Mouse (Mus musculus) kidney, embryonic 16.5 days (tissue): ENCODE measurements around the gene Cyb5r3. TPM values are rescaled to one million over a fixed set of nuclear protein-coding genes. Genes with fewer than 3 reads are reported as not detected.

Source experiments
- ATAC-seq: fragments of 200-750 bp; cut with Nextera tagmentation; 2 replicates; pipeline ENCODE4 v1.8.0; 2017; ENCODE audit warnings: moderate TSS enrichment; ENCODE audit not compliant: low FRiP score, low TSS enrichment
- H3K27ac ChIP-seq: fragments of 300-500 bp; sonication (generic); 2 replicates; pipeline ENCODE4 v1.5.1; 2014; ENCODE audit warnings: low read length
- H3K27me3 ChIP-seq: fragments of 300-500 bp; sonication (generic); 2 replicates; pipeline ENCODE4 v1.6.1; 2014; ENCODE audit warnings: low read length, control low read depth, mixed read lengths; ENCODE audit not compliant: insufficient read depth
- H3K36me3 ChIP-seq: fragments of 300-500 bp; sonication (generic); 2 replicates; pipeline ENCODE4 v1.6.1; 2014; ENCODE audit warnings: low read length, control low read depth, mixed read lengths; ENCODE audit not compliant: insufficient read depth
- H3K4me1 ChIP-seq: fragments of 300-500 bp; sonication (generic); 2 replicates; pipeline ENCODE4 v1.6.1; 2014; ENCODE audit warnings: low read length, control low read depth, mixed read lengths; ENCODE audit not compliant: insufficient read depth
- H3K4me2 ChIP-seq: fragments of 300-500 bp; sonication (generic); replicated peaks from 2 replicates; pipeline ENCODE4 v1.6.1; 2014; ENCODE audit warnings: low read depth, low read length
- H3K4me3 ChIP-seq: fragments of 300-500 bp; sonication (generic); 2 replicates; pipeline ENCODE4 v1.5.1; 2014; ENCODE audit warnings: mild to moderate bottlenecking, low read length
- H3K9ac ChIP-seq: fragments of 300-500 bp; sonication (generic); replicated peaks from 2 replicates; pipeline ENCODE4 v1.6.1; 2014; ENCODE audit warnings: low read length
- H3K9me3 ChIP-seq: fragments of 300-500 bp; sonication (generic); 2 replicates; pipeline ENCODE4 v1.6.1; 2016; ENCODE audit warnings: low read length, control low read depth
- WGBS: fragments of 180-500 bp; shearing (Covaris S2); extraction: QIAGEN DNeasy Blood & Tissue Kit; methylation state at CpG from one replicate; pipeline ENCODE4 v1.1.7; 2014; 5-methylcytosine and 5-hydroxymethylcytosine counted together
- polyA plus RNA-seq: library from polyadenylated mRNA; unstranded; fragments of >200 nt; fragmentation: Nextera tagmentation; extraction: Ambion mirVana; gene quantifications from 2 replicates; pipeline ENCODE4 v1.2.1, GENCODE M21; 2015

Gene Cyb5r3
- polyA plus RNA-seq, 1 experiment from 2014 or later = 172 TPM

DNA sequence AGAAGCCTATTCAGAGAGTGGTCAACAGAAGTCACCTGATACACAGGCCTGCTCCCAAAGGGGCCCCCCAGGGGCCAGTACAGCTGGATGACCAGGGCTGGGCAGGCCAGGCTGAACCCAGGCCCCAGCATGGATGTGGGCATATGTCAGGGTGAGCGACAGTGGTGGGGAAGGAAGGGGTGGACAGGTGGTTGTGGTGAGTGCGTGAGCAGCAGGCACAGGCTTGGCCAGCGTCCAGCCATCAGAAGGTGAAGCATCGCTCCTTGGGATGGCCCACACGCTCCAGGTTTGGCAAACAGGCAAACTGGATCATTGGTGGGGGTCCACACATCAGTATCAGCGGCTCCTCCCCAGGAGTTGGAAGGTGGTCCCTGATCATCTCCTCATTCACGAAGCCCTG is 18.1 kb downstream of the Cyb5r3 start:
- H3K27ac ChIP-seq = no peak overlapping the region
- H3K4me3 ChIP-seq = no peak overlapping the region
- H3K9ac ChIP-seq = no peak overlapping the region
- peaks cover 32% of the 10 kb centered on the region for H3K36me3 ChIP-seq
- WGBS = 92% methylated on average over 7 of the region's 7 CpGs
- H3K4me1 ChIP-seq = no peaks in the 10 kb centered on the region
- no peaks in the 10 kb centered on the region for H3K27me3 ChIP-seq
- ATAC-seq = no peak
- H3K9me3 ChIP-seq = no peaks in the 10 kb centered on the region
- no peak overlapping the region for H3K4me2 ChIP-seq

- 86% methylated on average over 4 of the region's 4 CpGs for WGBS
- H3K4me1 ChIP-seq = peaks cover 12% of the 10 kb centered on the region
- H3K27ac ChIP-seq = 0 out of 2 replicates have a peak overlapping the region, but pooled peaks have one; percentile 8
- H3K36me3 ChIP-seq = peaks cover 23% of the 10 kb centered on the region
- no peak overlapping the region for H3K9ac ChIP-seq
- no peaks in the 10 kb centered on the region for H3K9me3 ChIP-seq
- no peak overlapping the region for H3K4me2 ChIP-seq
- no peaks in the 10 kb centered on the region for H3K27me3 ChIP-seq
- no peak for ATAC-seq
- no peak overlapping the region for H3K4me3 ChIP-seq
Measured at GRCm38 (mm10) chr15:83150694-83151093, 21.7 kb downstream of the Cyb5r3 start.

DNA sequence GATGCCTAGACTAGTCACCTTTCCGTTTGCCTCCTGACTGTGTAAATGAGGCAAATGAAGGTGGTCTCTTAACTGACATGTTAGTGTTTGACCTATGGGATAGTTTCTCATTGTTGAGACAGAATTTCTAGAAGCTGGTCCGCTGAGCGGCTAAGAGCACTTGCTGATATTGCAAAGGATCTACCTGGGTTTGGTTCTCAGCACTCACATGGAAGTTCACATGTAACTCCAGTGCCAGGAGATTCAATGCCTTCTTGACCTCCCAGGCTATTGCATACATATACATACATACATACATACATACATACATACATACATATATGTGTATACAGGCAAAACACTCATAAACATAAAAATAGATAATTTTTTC is 22.3 kb downstream of the Cyb5r3 start:
- no peaks in the 10 kb centered on the region for H3K9me3 ChIP-seq
- peak overlapping the region; percentile 96 for H3K27ac ChIP-seq
- peak overlapping the region; percentile 99 for H3K9ac ChIP-seq
- peak overlapping the region; percentile 49 for H3K4me2 ChIP-seq
- H3K4me3 ChIP-seq = peak overlapping the region; percentile 93
- 19% methylated on average over 3 of the region's 3 CpGs for WGBS
- H3K36me3 ChIP-seq = peaks cover 26% of the 10 kb centered on the region
- ATAC-seq = no peak
- peaks cover 12% of the 10 kb centered on the region for H3K4me1 ChIP-seq
- H3K27me3 ChIP-seq = no peaks in the 10 kb centered on the region

GRCm38 (mm10) chr15:83149196-83150072 is 23.0 kb downstream of the Cyb5r3 start, which contains the start of gene Poldip3:
Gene Poldip3 (minus strand): TSS chr15:83149384.
- Histone ChIP-seq H3K4me2 (peak within 1 kb of the TSS; percentile 90), H3K9ac (peak within 1 kb of the TSS; percentile 99), H3K4me1 (peaks cover 12% of the 10 kb centered on the region), H3K9me3 (no peaks in the 10 kb centered on the region), H3K4me3 (peak within 1 kb of the TSS; percentile 93), H3K27ac (peak within 1 kb of the TSS; percentile 96), H3K36me3 (peaks cover 25% of the 10 kb centered on the region), H3K27me3 (no peaks in the 10 kb centered on the region)
- ATAC-seq = peak; percentile 93
- WGBS = under 1% methylated on average over 56 of the region's 56 CpGs

DNA sequence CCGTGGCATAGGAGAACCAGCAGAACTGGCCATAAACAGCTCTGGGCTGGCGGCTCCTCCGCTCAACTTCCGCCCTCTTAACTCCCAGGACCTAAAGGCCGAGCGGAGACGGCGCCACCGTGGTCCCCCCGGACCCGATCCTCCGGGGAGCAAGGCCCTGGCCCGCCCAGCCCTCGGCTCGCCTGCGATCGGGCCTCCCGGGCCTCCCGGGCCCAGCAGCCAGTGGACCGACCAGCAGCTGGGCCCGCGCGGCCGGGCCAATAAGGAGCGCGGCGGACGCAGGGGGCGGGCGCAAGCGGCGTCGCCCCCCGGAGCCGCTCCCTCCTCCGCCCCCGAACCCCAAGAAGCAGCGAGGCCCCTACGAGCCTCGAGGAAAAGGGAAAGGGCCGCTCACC is 23.6 kb downstream of the Cyb5r3 start:
- 1% methylated on average over 36 of the region's 41 CpGs for WGBS
- peak overlapping the region; percentile 96 for H3K27ac ChIP-seq
- peak; percentile 78 for ATAC-seq
- H3K4me3 ChIP-seq = peak overlapping the region; percentile 93
- H3K9me3 ChIP-seq = no peaks in the 10 kb centered on the region
- H3K9ac ChIP-seq = peak overlapping the region; percentile 99
- no peaks in the 10 kb centered on the region for H3K27me3 ChIP-seq
- peaks cover 25% of the 10 kb centered on the region for H3K36me3 ChIP-seq
- peaks cover 12% of the 10 kb centered on the region for H3K4me1 ChIP-seq
- peak overlapping the region; percentile 90 for H3K4me2 ChIP-seq

- peak overlapping the region; percentile 93 for H3K4me3 ChIP-seq
- H3K9me3 ChIP-seq = no peaks in the 10 kb centered on the region
- peaks cover 21% of the 10 kb centered on the region for H3K36me3 ChIP-seq
- H3K27me3 ChIP-seq = no peaks in the 10 kb centered on the region
- peak overlapping the region; percentile 96 for H3K27ac ChIP-seq
- 2% methylated on average over 21 of the region's 21 CpGs for WGBS
- peaks cover 12% of the 10 kb centered on the region for H3K4me1 ChIP-seq
- no peak for ATAC-seq
- peak overlapping the region; percentile 99 for H3K9ac ChIP-seq
- peak overlapping the region; percentile 90 for H3K4me2 ChIP-seq
Measured at GRCm38 (mm10) chr15:83148395-83148794, 24.0 kb downstream of the Cyb5r3 start.

GRCm38 (mm10) chr15:83145541-83145940 is 26.9 kb downstream of the Cyb5r3 start:
- H3K36me3 ChIP-seq = peaks cover 25% of the 10 kb centered on the region
- no peaks in the 10 kb centered on the region for H3K9me3 ChIP-seq
- no peak overlapping the region for H3K9ac ChIP-seq
- H3K4me1 ChIP-seq = peaks cover 12% of the 10 kb centered on the region
- no peak overlapping the region for H3K4me3 ChIP-seq
- no peaks in the 10 kb centered on the region for H3K27me3 ChIP-seq
- ATAC-seq = no peak
- 88% methylated on average over 6 of the region's 6 CpGs for WGBS
- no peak overlapping the region for H3K27ac ChIP-seq
- no peak overlapping the region for H3K4me2 ChIP-seq

GRCm38 (mm10) chr15:83142861-83143260 is 29.5 kb downstream of the Cyb5r3 start:
- H3K9ac ChIP-seq = no peak overlapping the region
- H3K9me3 ChIP-seq = no peaks in the 10 kb centered on the region
- no peak overlapping the region for H3K4me3 ChIP-seq
- H3K36me3 ChIP-seq = peaks cover 28% of the 10 kb centered on the region
- ATAC-seq = no peak
- peaks cover 7% of the 10 kb centered on the region for H3K4me1 ChIP-seq
- H3K27me3 ChIP-seq = no peaks in the 10 kb centered on the region
- no peak overlapping the region for H3K4me2 ChIP-seq
- WGBS = 63% methylated on average over 5 of the region's 5 CpGs
- H3K27ac ChIP-seq = no peak overlapping the region

GRCm38 (mm10) chr15:83135654-83136053 is 36.7 kb downstream of the Cyb5r3 start:
- Histone ChIP-seq H3K36me3 (peaks cover 69% of the 10 kb centered on the region), H3K4me3 (no peak overlapping the region), H3K4me2 (no peak overlapping the region), H3K27me3 (no peaks in the 10 kb centered on the region), H3K9me3 (no peaks in the 10 kb centered on the region), H3K4me1 (no peaks in the 10 kb centered on the region), H3K9ac (no peak overlapping the region), H3K27ac (no peak overlapping the region)
- 90% methylated on average over 2 of the region's 2 CpGs for WGBS
- ATAC-seq = no peak

DNA sequence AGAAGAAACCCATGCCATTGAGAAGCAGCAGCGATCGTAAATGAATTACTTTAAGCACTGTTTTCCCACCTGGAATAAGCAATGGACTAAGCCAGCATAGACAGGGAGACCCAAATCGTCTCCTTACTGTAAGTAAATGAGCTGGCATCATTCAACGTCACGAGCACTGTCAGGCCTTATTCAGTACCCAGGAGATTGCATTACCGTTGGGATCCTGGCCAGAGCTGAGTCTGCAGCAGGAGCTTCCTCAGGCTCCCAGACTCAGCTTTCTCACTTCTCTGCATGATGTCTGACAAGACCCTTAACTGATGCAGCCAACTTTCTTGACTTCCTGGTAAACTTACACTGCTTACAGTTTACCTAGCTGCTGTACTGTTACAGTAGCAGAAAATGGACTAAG is 37.7 kb downstream of the Cyb5r3 start:
- 90% methylated on average over 6 of the region's 6 CpGs for WGBS
- no peak overlapping the region for H3K27ac ChIP-seq
- no peaks in the 10 kb centered on the region for H3K9me3 ChIP-seq
- no peak for ATAC-seq
- no peak overlapping the region for H3K9ac ChIP-seq
- no peak overlapping the region for H3K4me2 ChIP-seq
- no peaks in the 10 kb centered on the region for H3K4me1 ChIP-seq
- H3K36me3 ChIP-seq = peaks cover 69% of the 10 kb centered on the region
- H3K27me3 ChIP-seq = no peaks in the 10 kb centered on the region
- H3K4me3 ChIP-seq = no peak overlapping the region
